Mouse (Mus musculus) kidney, adult 2 months (tissue): Measurements from ENCODE around the gene Wsb1.

ENCODE experiments used
- CTCF ChIP-seq: fragments of 200-500 bp; conservative IDR thresholded peaks from 2 replicates; pipeline ENCODE4 v1.5.1; 2011; ENCODE audit warnings: low read depth, mild to moderate bottlenecking, control low read depth, low read length, moderate library complexity, mixed read lengths; ENCODE audit not compliant: insufficient read depth, insufficient read length
- POLR2A ChIP-seq: fragments of 200-500 bp; IDR thresholded peaks from one replicate; pipeline ENCODE4 v1.6.1; 2011; ENCODE audit warnings: low read depth, low read length, control low read depth

DNA sequence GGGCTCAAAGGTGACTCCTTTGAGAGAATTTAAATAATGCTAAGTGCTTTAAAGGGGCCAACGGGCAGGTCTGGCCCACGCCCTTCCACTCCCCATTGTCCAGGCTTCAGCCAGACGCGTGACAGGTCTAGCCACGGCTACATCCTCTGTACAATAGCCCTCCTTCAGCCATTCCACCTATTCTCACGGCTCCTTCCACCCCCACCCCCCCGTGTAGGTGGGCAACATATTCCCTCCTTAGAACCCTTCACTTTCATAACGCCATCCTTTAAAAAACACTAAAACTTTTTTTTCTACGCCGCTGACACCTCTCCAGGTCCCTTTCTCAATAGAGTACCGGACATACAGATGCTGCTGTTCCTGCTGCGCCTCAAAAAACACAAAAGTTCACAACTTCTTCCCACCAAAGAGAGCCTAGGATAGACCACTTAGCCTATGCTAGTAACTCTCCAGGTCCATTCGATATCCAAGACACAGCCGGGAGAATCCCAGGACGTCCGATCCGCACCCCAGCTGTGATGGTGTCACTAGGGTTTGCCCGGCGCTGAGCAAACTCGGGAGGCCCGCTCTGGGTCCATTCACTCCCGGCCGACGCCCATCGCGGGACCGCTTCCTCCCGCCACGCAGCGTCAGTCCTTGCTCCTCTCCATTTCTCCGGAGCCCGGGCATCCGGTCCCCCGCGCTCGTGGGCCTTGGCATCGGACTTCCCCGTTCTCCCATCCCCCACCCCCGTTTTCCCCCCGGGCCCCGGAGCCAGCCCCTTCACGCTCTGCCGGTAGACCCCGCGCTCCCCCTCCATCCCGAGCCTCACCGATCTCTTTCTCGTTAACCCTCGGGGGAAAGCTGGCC, 705 bp downstream of the Wsb1 start:
- TF ChIP-seq CTCF: no peak
- TF ChIP-seq POLR2A: no peak
